Mouse (Mus musculus) limb, embryonic 14.5 days (tissue): ENCODE measurements around the gene Edc4. TPM values are rescaled to one million over a fixed set of nuclear protein-coding genes. Genes with fewer than 3 reads are reported as not detected.
A peak's percentile ranks its signal among the peaks of the same experiment; 100 is the strongest.

ENCODE experiments used
- ATAC-seq: fragments of 200-750 bp; cut with Nextera tagmentation; 2 replicates; pipeline ENCODE4 v1.8.0; 2017; ENCODE audit warnings: low read depth, moderate number of reproducible peaks, moderate TSS enrichment; ENCODE audit not compliant: low FRiP score
- DNase-seq: peaks from one replicate; pipeline ENCODE4 v3.0.0-alpha.2; 2015; ENCODE audit warnings: low spot score
- H3K27ac ChIP-seq: fragments of 300-500 bp; sonication (generic); replicated peaks from 2 replicates; pipeline ENCODE4 v1.5.1; 2014; ENCODE audit warnings: low read depth, mild to moderate bottlenecking, low read length, moderate library complexity, mixed read lengths
- H3K27me3 ChIP-seq: fragments of 300-500 bp; sonication (generic); 2 replicates; pipeline ENCODE4 v1.6.1; 2014; ENCODE audit warnings: low read length, mixed read lengths; ENCODE audit not compliant: control insufficient read depth, insufficient read depth
- H3K36me3 ChIP-seq: fragments of 300-500 bp; sonication (generic); 2 replicates; pipeline ENCODE4 v1.6.1; 2014; ENCODE audit warnings: mild to moderate bottlenecking, low read length, moderate library complexity, mixed read lengths; ENCODE audit not compliant: control insufficient read depth, insufficient read depth
- H3K4me1 ChIP-seq: fragments of 300-500 bp; sonication (generic); 2 replicates; pipeline ENCODE4 v1.6.1; 2014; ENCODE audit warnings: antibody characterized with exemption, low read length, mixed read lengths; ENCODE audit not compliant: control insufficient read depth, insufficient read depth
- H3K4me2 ChIP-seq: fragments of 300-500 bp; sonication (generic); replicated peaks from 2 replicates; pipeline ENCODE4 v1.6.1; 2014; ENCODE audit warnings: low read depth, mild to moderate bottlenecking, low read length, moderate library complexity; ENCODE audit not compliant: severe bottlenecking
- H3K4me3 ChIP-seq: fragments of 300-500 bp; sonication (generic); replicated peaks from 2 replicates; pipeline ENCODE4 v1.5.1; 2014; ENCODE audit warnings: low read length
- H3K9ac ChIP-seq: fragments of 300-500 bp; sonication (generic); 2 replicates; pipeline ENCODE4 v1.6.1; 2014; ENCODE audit warnings: mild to moderate bottlenecking, low read depth, low read length, moderate library complexity; ENCODE audit not compliant: severe bottlenecking
- H3K9me3 ChIP-seq: fragments of 300-500 bp; sonication (generic); 2 replicates; pipeline ENCODE4 v1.6.1; 2016; ENCODE audit warnings: low read length; ENCODE audit not compliant: control insufficient read depth
- POLR2A ChIP-seq: fragments of 200-500 bp; IDR thresholded peaks from 2 replicates; pipeline ENCODE4 v1.8.0; 2012; ENCODE audit warnings: inconsistent platforms, mild to moderate bottlenecking, moderate library complexity, borderline replicate concordance; ENCODE audit not compliant: insufficient read depth, insufficient read length; ENCODE audit errors: extremely low read depth
- WGBS: fragments of 180-500 bp; shearing (Covaris S2); extraction: QIAGEN DNeasy Blood & Tissue Kit; methylation state at CpG from one replicate; pipeline ENCODE4 v1.1.7; 2014; 5-methylcytosine and 5-hydroxymethylcytosine counted together
- polyA plus RNA-seq, 2 experiments: library from polyadenylated mRNA; depleted of rRNA in 1 of 2; stranded (reverse) in 1 of 2; unstranded in 1 of 2; fragments of >200 nt; fragmentation: Nextera tagmentation in 1 of 2; extraction: Ambion mirVana in 1 of 2; gene quantifications; 2 replicates each; pipeline versions ENCODE4 v1.2.1 to v1.2.3; 2012 to 2014

Gene Edc4
- polyA plus RNA-seq, 2 experiments: 39.6 to 91.8 TPM

DNA sequence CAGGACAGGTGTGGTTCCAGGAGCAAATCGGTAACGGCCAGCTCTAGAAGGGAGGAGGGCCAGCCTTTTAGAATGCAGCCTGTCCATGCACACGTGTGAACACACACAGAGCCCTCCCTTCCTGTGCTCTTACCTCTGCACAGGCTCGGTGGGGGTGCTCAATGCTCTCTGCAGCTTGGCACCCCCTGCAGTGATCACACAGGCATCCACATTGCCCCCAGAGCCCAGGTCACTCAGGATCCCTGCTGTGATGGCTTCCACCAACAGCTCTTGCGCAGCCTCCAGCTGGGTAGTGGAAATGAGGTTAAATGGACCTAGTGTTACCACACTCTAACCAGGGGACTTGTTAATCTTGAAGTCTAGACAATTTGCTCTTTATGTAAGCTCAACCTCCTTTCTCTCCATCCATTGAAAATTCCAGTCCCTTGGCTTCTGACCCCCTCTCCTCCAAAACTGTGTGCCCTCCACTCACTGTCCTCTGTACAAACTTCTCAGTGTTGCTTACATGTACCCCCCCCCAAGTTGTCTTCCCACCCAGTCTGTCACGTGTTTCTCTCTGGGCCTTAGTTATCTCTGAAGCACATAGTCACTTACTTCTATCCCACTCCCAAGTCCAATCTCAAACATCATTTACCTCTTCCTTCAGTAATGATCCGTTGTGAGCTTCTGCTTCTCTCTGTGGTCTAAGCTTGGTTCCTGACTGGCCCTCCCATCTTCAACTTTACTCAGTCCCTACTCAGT lies 55.4 kb downstream of the Edc4 start:
- no peak for TF ChIP-seq POLR2A
- Histone ChIP-seq H3K36me3 (peaks cover 39% of the 10 kb centered on the region), H3K4me2 (peak overlapping the region; percentile 86), H3K9me3 (no peaks in the 10 kb centered on the region), H3K4me3 (peak overlapping the region; percentile 76), H3K9ac (peak overlapping the region; percentile 72), H3K4me1 (peaks cover 16% of the 10 kb centered on the region), H3K27ac (peak overlapping the region; percentile 74), H3K27me3 (no peaks in the 10 kb centered on the region)
- DNase-seq (no peak), ATAC-seq (no peak)
- WGBS: 26% methylated on average over 7 of the region's 7 CpGs

DNA sequence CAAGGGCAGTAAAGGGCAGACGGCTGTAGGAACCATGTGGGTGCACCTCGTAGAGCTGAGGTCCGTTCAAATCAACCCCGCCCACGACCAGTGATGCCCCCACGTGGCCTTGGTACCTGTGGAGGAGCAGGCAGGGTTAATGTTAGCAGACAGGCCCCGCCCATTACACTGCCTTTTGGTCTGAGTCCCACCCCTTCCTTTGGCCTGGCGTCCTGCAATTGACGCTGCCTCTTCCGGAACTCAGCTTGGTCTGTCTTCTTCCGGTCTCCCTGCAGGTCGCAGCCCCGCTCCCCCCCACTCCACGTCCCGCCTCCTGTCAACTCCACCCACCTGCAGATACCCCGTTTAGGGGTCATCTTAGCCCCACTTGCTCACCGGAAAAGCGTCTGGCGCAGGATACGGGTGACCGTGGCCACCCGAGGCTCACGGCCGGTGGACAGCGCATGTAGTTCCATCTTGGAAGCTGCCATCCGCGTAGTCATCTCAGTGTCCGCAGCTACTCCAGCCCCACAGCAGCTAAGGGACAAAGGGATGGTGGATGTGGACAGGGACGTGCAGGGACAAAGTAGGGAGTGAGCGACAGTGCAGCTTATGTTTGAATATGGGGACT lies 56.3 kb downstream of the Edc4 start:
- peak overlapping the region; percentile 74 for H3K27ac ChIP-seq
- peaks cover 16% of the 10 kb centered on the region for H3K4me1 ChIP-seq
- under 1% methylated on average over 29 of the region's 30 CpGs for WGBS
- peak overlapping the region; percentile 86 for H3K4me2 ChIP-seq
- H3K4me3 ChIP-seq: peak overlapping the region; percentile 76
- DNase-seq: peak; percentile 94
- TF ChIP-seq POLR2A: peak; percentile 57; the same call in 1 of the 2 replicates
- ATAC-seq: peak; percentile 90
- H3K9ac ChIP-seq: peak overlapping the region; percentile 72
- no peaks in the 10 kb centered on the region for H3K27me3 ChIP-seq
- H3K9me3 ChIP-seq: no peaks in the 10 kb centered on the region
- H3K36me3 ChIP-seq: peaks cover 40% of the 10 kb centered on the region

DNA sequence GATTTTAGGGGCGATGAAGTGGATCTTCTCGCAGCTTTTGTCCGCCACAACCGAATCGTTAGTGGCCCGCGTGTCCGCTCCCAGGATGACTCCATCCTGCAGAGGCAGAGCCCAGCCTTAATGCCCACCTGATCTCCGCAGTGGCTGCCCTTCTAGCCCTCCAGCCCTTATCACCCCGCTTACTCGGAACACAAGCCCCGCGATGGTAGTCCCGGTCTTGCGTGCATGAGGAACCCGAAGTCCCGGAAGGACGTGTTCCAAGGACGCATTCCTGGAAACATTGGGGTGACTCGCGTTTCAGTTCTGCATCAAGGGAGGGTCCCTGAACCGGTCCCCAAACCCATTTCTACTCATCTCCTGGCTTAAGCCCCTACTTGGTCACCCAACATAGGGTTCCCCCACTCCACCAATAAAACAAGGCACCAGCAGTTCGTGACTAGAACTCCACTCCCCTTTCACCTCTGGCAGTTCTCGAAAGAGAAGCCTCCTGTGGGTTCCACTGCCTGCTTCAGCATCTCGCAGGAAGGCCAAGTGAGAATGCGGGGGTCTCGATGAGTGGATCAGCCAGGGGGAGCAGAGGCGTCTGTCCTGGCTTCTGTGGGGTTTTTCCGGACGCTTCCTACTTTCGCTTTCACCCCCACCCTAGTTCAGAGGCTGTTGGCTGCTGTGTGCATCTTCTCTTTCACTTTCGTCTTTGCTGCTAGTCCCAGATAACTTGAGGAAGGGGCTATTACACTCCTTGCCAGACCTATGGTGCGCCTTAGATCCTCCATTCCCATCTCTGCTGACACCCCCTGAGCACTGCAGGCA lies 57.0 kb downstream of the Edc4 start:
- Histone ChIP-seq H3K9ac (peak overlapping the region; percentile 72), H3K4me2 (peak overlapping the region; percentile 86), H3K36me3 (peaks cover 40% of the 10 kb centered on the region), H3K4me1 (peaks cover 16% of the 10 kb centered on the region), H3K9me3 (no peaks in the 10 kb centered on the region), H3K27me3 (no peaks in the 10 kb centered on the region), H3K4me3 (peak overlapping the region; percentile 76), H3K27ac (peak overlapping the region; percentile 70)
- WGBS: 2% methylated on average over 33 of the region's 33 CpGs
- TF ChIP-seq POLR2A: no peak
- DNase-seq (no peak), ATAC-seq (peak; percentile 6; the same call in 1 of the 2 replicates)

DNA sequence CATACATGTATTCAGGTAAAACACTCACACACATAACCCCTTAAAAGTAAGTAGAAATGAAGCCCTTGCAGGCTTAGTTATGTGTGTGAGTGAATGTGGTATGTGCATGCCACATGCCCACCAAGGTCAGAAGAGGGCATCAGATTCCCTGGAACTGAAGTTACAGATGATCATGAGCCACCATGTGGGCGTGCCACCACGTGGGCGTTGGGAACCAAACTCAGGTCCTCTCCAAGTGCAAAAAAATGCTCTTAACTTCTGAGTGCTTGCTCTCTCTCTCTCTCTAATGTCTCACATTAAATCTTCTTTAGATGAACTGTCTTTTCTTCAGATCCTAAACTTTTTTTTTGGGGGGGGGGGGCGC lies 57.6 kb downstream of the Edc4 start, which contains the start of gene Psmb10:
TSS of gene Psmb10 (minus strand) at position 139 of the 364 bp plus-strand sequence.
- DNase-seq: no peak
- no peak for ATAC-seq

DNA sequence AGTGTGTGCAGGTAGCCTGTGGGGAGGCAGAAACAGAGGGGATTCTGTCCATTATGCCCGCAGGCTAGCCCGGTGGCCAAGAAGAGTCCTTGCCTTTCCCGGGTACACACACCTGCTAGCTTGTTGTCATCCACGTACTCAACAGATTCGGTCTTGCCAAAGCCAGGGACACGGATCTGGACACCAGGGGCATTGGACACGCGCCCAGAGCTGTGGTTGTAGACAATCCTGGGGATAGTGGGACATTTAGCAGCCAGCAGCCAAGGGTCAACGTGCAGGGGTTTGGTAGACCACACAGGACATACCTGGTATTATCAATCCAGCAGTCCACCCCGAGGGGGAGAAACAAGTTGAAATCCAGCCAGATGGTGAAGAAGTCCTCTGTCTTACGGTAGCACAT lies 61.3 kb downstream of the Edc4 start:
- TF ChIP-seq POLR2A: no peak
- Histone ChIP-seq H3K4me3 (no peak overlapping the region), H3K27me3 (no peaks in the 10 kb centered on the region), H3K36me3 (peaks cover 72% of the 10 kb centered on the region), H3K27ac (no peak overlapping the region), H3K9me3 (no peaks in the 10 kb centered on the region), H3K4me2 (no peak overlapping the region), H3K4me1 (peaks cover 7% of the 10 kb centered on the region), H3K9ac (no peak overlapping the region)
- DNase-seq (no peak), ATAC-seq (no peak)
- 91% methylated on average over 11 of the region's 11 CpGs for WGBS

More for the DNA sequence above, 57.6 kb downstream of the Edc4 start, which contains the start of gene Psmb10:
- Histone ChIP-seq H3K27ac (peak within 1 kb of the TSS; percentile 70), H3K9ac (peak within 1 kb of the TSS; percentile 72), H3K4me3 (peak within 1 kb of the TSS; percentile 76), H3K9me3 (no peaks in the 10 kb centered on the region), H3K4me2 (peak within 1 kb of the TSS; percentile 86), H3K27me3 (no peaks in the 10 kb centered on the region), H3K4me1 (peaks cover 16% of the 10 kb centered on the region), H3K36me3 (peaks cover 40% of the 10 kb centered on the region)
- TF ChIP-seq POLR2A: no peak
- WGBS: 18% methylated on average over 4 of the region's 4 CpGs
